Mouse (Mus musculus): ENCODE results near the gene Ap1s3.

Gene Ap1s3

DNA sequence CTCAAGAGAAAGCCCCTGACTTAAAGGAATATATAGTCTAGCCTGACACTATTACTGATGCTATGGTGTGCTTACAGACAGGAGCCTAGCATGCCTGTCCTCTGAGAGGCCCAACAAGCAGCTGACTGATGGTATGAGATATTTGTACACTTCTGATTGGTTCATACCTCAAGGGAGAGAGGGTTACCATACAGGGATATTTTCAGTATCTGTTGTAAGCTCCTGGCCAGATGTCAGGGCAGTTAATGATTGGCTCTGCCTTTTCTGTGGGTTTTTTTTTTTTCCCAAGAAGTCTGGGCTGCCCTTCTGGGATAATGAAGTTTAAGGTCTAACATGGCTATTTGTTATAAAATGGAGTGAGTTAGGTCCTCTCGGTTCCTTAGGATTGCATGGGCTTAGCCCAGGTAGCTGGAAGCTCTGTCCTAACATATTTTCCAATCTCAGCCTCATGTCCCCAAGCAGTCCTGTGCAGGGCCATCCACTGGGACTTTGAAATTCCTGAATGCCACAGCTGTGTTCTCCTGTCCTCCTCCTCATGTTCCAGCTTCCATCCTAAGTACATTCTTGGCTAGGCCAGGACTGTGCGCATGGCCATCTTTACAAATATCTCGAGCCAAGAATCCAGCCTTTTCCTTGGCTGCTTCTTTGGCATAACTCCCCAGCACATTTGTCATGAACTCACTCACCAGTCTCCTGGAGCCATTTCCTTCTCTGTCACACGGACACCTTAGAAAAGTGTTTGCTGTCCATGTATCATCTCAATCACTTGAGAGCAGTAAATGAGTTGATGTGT, 81.6 kb downstream of the Ap1s3 start:
- peak in 1 of 2 experiments; percentile 23 for DNase-seq

DNA sequence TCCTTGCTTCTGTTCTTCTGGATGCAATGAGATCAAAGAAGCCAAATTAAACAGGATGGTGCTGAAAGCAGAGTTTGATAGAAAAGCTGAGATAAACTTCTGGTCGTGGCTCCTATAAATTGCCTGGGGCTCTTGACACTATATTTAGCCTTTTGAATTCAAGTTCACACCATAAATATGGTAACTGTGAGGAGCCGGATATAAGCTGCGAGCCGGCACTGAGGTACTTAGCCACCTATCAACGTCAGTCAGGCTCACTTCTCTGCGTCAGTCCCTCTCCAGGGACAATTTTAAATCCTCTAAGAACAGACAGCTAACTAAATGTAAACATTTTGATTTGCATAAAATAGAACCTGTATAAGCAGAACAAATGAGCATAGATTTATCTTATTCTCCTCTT, 82.3 kb downstream of the Ap1s3 start:
- no peak for DNase-seq

DNA sequence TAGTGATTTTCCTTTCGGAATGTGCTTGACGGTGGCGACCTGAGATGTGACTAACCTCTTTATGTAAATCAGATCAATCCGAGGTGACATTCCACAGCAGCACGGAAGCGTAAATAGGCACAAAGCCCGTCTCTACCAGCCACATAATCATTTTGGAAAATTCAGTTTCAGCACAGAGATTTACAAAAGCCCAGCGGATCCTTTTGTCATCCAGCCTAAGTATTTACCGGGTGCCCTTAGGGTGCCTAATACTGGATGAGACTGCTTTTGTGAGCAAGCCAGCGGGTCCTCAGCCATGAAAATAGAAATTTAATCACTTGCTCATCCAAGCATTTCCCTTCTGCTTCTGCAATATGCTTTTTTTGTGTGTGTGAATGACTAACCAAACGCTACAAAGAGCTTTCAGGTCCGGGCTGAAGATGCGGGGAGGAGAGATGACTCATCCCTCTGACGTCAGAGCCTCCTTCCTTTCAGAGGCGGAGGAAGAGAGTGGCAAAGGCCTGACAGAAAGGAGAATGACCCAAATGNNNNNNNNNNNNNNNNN, 90.6 kb downstream of the Ap1s3 start:
- peak in 1 of 2 experiments; percentile 48 for DNase-seq

DNA sequence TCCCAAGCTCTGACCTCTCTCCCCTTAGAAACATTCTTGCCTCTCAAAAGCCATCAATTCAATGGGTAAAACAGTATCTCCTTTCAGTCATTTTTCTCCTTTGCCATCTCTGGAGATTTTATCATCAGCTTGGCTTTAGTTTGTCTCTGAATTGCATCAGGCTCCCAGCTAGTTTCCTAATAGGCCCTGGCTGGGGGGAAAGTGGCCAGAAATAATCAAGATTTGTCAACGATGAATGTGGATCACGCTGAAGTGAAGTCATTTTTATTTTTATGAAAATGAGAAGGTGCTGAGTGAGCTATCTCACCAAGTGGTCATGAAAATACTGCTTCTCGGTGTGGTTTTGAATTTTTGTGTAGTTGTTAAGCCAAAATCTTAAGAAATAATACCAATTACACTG, 94.4 kb downstream of the Ap1s3 start:
- DNase-seq = peak in 1 of 2 experiments; percentile 11

DNA sequence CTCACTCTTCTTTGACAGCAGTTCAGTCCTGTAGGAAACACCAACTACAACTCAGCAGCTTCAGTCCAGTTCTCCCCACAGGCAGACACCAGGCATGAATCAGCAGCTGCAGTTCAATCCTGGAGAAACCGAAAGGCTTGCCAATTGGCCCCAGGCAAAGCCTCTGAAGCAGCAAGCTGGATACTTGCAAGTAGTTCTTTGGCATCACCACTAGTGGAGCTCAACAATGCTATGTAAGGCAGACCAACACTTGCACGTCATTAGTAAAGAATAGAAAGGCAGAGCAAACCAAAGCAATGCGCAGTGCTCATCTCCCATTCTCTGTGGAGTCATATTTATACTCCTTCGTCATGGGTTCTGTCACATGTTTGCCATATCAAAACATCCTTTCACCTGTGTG, 99.9 kb downstream of the Ap1s3 start:
- no peak for DNase-seq

DNA sequence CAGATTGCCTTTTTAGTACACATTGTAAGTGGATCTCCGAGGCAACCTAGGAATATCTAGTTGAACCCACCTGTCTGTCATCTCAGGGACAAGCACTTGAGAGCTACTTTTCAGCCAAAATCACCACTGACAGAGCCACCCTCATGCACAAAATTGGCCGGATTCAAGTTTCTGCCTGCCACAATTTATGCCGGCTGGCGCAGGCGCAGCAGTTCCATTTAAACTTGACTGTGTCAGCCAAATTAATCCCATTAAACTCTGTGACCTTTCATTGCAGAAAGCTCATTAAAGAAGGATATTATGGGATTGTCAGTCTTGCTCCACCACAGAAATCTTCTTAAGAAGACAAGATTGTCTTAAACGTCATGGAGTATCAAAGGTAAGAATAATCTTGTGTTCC, 100.6 kb downstream of the Ap1s3 start:
- DNase-seq = no peak

DNA sequence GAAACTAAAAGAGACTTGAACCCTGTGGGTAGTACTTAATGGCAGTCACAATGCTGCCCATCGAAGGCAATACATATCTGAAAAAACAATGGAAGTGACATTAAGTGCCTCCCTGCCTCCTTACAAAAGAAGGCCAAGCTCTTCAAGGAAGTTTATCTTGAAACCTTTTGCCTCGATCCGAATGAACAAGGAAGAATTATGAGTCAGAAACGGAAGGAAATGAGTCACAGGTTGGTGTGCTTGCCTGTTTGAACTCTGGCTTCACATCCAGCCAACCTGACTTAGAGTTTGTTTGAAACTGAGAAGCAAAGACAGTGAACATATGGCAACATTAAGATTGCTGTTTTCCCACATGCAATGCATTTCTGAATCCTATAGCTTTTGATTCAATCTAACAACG, 110.6 kb downstream of the Ap1s3 start:
- DNase-seq = no peak

All from lung, postnatal 4 days (tissue).